Mouse (Mus musculus) heart, embryonic 13.5 days (tissue): ENCODE measurements around the gene Ttc7b. TPM values are rescaled to one million over a fixed set of nuclear protein-coding genes. Genes with fewer than 3 reads are reported as not detected.
A peak's percentile ranks its signal among the peaks of the same experiment; 100 is the strongest.

Experiments
- ATAC-seq: fragments of 200-750 bp; cut with Nextera tagmentation; 2 replicates; pipeline ENCODE4 v1.8.0; 2017; ENCODE audit warnings: moderate TSS enrichment; ENCODE audit not compliant: insufficient number of reproducible peaks, low FRiP score, low TSS enrichment; ENCODE audit errors: extremely low read depth
- H3K27ac ChIP-seq: fragments of 300-500 bp; sonication (generic); replicated peaks from 2 replicates; pipeline ENCODE4 v1.5.1; 2015; ENCODE audit warnings: moderate library complexity, mild to moderate bottlenecking, inconsistent platforms
- H3K27me3 ChIP-seq: fragments of 300-500 bp; sonication (generic); replicated peaks from 2 replicates; pipeline ENCODE4 v1.6.1; 2015; ENCODE audit warnings: mild to moderate bottlenecking, inconsistent platforms
- H3K36me3 ChIP-seq: fragments of 300-500 bp; sonication (generic); 2 replicates; pipeline ENCODE4 v1.6.1; 2015; ENCODE audit warnings: mild to moderate bottlenecking, inconsistent platforms
- H3K4me1 ChIP-seq: fragments of 300-500 bp; sonication (generic); 2 replicates; pipeline ENCODE4 v1.6.1; 2015; ENCODE audit warnings: inconsistent platforms
- H3K4me2 ChIP-seq: fragments of 300-500 bp; sonication (generic); 2 replicates; pipeline ENCODE4 v1.6.1; 2015; ENCODE audit warnings: inconsistent platforms, mild to moderate bottlenecking, moderate library complexity
- H3K4me3 ChIP-seq: fragments of 300-500 bp; sonication (generic); 2 replicates; pipeline ENCODE4 v1.5.1; 2015; ENCODE audit warnings: moderate library complexity, mild to moderate bottlenecking, inconsistent platforms
- H3K9ac ChIP-seq: fragments of 300-500 bp; sonication (generic); 2 replicates; pipeline ENCODE4 v1.6.1; 2015; ENCODE audit warnings: inconsistent platforms, mild to moderate bottlenecking, moderate library complexity
- H3K9me3 ChIP-seq: fragments of 300-500 bp; sonication (generic); 2 replicates; pipeline ENCODE4 v1.6.1; 2016; ENCODE audit warnings: inconsistent platforms
- WGBS: fragments of 180-500 bp; shearing (Covaris S2); methylation state at CpG from one replicate; pipeline ENCODE4 v1.1.7; 2015; ENCODE audit warnings: mixed read lengths; 5-methylcytosine and 5-hydroxymethylcytosine counted together
- polyA plus RNA-seq: library from polyadenylated mRNA; unstranded; fragments of >200 nt; fragmentation: Nextera tagmentation; extraction: Ambion mirVana; gene quantifications from 2 replicates; pipeline ENCODE4 v1.2.1, GENCODE M21; 2015

Ttc7b gene
- polyA plus RNA-seq, 1 experiment from 2014 or later: 6.5 TPM

DNA sequence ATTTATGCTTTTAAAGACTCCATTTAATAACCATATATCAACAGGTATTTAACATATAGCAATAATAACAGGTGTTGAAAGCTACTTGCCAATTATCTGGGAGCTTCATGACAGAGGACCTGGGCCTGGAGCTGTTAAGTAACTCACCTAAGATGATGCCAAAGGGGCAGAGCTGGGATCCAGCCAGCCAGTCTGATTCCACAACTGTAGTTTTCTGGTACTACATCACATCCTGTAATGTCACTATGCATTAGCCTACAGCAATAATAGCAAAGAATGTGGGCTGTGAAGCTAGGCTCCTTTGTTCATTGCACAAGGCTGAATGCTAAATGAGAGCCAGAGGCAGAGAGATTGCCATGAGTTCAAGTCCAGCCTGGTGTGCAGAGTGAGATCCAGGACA lies 44.3 kb downstream of the Ttc7b start:
- H3K4me1 ChIP-seq: peaks cover 36% of the 10 kb centered on the region
- no peak overlapping the region for H3K27ac ChIP-seq
- H3K36me3 ChIP-seq: peaks cover 8% of the 10 kb centered on the region; the same call in 1 of the 2 replicates
- ATAC-seq: no peak
- H3K9me3 ChIP-seq: no peaks in the 10 kb centered on the region
- H3K27me3 ChIP-seq: no peaks in the 10 kb centered on the region
- no peak overlapping the region for H3K9ac ChIP-seq
- H3K4me3 ChIP-seq: no peak overlapping the region
- no peak overlapping the region for H3K4me2 ChIP-seq

DNA sequence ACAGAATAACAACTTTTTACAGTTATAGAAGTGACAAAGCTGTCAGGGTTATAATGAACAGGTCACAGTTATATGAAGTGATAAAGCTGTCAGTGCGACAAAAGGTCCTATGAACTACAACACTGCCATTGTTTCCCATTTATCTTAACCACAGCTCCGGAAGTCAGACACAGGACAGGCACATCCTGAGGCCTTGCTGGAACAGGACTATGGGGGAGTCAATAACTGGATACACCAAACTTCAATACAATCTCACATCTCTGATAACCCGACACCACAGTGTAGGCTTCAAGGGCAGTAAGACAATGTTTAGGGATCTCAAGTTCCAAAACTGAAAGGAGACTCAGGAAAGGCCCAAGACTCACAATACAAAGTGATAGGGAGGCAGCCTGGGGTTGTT lies 45.1 kb downstream of the Ttc7b start:
- no peak overlapping the region for H3K4me3 ChIP-seq
- H3K4me1 ChIP-seq: peaks cover 35% of the 10 kb centered on the region
- no peak for ATAC-seq
- no peaks in the 10 kb centered on the region for H3K9me3 ChIP-seq
- 50% methylated on average over 3 of the region's 3 CpGs for WGBS
- no peak overlapping the region for H3K9ac ChIP-seq
- H3K36me3 ChIP-seq: peaks cover 6% of the 10 kb centered on the region; the same call in 1 of the 2 replicates
- no peaks in the 10 kb centered on the region for H3K27me3 ChIP-seq
- H3K4me2 ChIP-seq: no peak overlapping the region
- peak overlapping the region; percentile 62; the same call in 1 of the 2 replicates for H3K27ac ChIP-seq

GRCm38 (mm10) chr12:100474661-100475321 lies 45.8 kb downstream of the Ttc7b start:
- 73% methylated on average over 3 of the region's 3 CpGs for WGBS
- Histone ChIP-seq H3K4me3 (no peak overlapping the region), H3K27ac (no peak overlapping the region; the same call in 1 of the 2 replicates), H3K9me3 (no peaks in the 10 kb centered on the region), H3K4me1 (peaks cover 28% of the 10 kb centered on the region), H3K4me2 (no peak overlapping the region), H3K36me3 (peaks cover 10% of the 10 kb centered on the region; the same call in 1 of the 2 replicates), H3K27me3 (no peaks in the 10 kb centered on the region), H3K9ac (no peak overlapping the region)
- ATAC-seq: no peak

DNA sequence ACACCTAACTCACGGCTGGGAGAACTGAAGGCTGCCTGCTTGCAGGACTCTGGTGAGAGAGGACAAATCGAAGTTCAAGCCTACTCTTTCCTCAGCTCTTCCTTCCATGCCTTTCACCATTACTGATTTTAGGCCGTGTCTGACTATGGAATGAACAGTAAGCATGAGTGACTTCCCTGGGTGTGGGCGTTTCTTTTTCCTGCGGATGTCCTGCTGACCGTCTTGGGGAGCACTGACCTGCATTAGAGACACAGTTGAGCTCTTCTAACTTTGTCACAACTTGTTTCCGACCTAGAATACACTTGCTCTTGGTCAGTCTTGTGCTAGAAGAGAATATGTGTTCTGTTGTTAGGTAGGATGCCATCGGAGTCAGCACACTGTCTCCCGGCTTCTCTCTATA lies 50.3 kb downstream of the Ttc7b start:
- no peak overlapping the region for H3K9ac ChIP-seq
- H3K27ac ChIP-seq: no peak overlapping the region
- no peak overlapping the region for H3K4me3 ChIP-seq
- 73% methylated on average over 9 of the region's 9 CpGs for WGBS
- H3K9me3 ChIP-seq: no peaks in the 10 kb centered on the region
- H3K4me1 ChIP-seq: peaks cover 11% of the 10 kb centered on the region
- H3K36me3 ChIP-seq: peaks cover 20% of the 10 kb centered on the region
- H3K27me3 ChIP-seq: no peaks in the 10 kb centered on the region
- no peak overlapping the region for H3K4me2 ChIP-seq
- no peak for ATAC-seq

- no peak for ATAC-seq
- no peak overlapping the region for H3K4me3 ChIP-seq
- peaks cover 8% of the 10 kb centered on the region for H3K4me1 ChIP-seq
- no peak overlapping the region for H3K27ac ChIP-seq
- H3K9ac ChIP-seq: no peak overlapping the region
- H3K9me3 ChIP-seq: no peaks in the 10 kb centered on the region
- WGBS: 72% methylated on average over 7 of the region's 7 CpGs
- peaks cover 22% of the 10 kb centered on the region for H3K36me3 ChIP-seq
- no peak overlapping the region for H3K4me2 ChIP-seq
- H3K27me3 ChIP-seq: no peaks in the 10 kb centered on the region
These were observed 50.9 kb downstream of the Ttc7b start for GRCm38 (mm10) chr12:100469503-100470293.

DNA sequence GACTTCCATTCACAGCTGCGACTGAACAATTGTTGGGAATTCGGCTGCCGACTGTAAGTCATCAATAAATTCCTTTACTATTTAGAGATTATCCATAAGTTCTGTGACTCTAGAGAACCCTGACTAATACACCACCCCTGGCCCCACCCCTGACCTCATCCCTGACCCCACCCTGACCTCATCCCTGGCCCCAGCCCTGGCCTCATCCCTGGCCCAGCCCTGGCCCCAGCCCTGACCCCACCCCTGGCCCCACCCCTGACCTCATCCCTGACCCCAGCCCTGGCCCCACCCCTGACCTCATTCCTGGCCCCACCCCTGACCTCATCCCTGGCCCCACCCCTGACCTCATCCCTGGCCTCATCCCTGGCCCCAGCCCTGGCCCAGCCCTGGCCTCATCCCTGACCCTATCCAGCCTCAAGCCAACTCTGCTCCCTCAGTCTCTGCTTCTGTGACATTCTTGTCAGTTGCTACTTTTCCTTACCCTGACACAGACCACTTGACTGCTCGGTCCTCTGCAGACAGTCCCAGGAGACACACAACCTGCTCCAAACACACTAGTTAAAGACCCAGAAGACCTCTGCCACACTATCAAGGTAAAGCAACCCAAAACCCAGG lies 55.4 kb downstream of the Ttc7b start:
- 83% methylated on average over 2 of the region's 4 CpGs for WGBS
- Histone ChIP-seq H3K27me3 (no peaks in the 10 kb centered on the region), H3K36me3 (peaks cover 20% of the 10 kb centered on the region), H3K27ac (no peak overlapping the region), H3K9me3 (no peaks in the 10 kb centered on the region), H3K4me2 (no peak overlapping the region), H3K4me1 (peaks cover 8% of the 10 kb centered on the region), H3K4me3 (no peak overlapping the region), H3K9ac (no peak overlapping the region)
- ATAC-seq: no peak; the same call in 1 of the 2 replicates

- H3K4me3 ChIP-seq: no peak overlapping the region
- H3K9ac ChIP-seq: no peak overlapping the region
- WGBS: 85% methylated on average over 7 of the region's 7 CpGs
- peaks cover 21% of the 10 kb centered on the region for H3K4me1 ChIP-seq
- H3K4me2 ChIP-seq: no peak overlapping the region
- no peaks in the 10 kb centered on the region for H3K9me3 ChIP-seq
- no peaks in the 10 kb centered on the region for H3K27me3 ChIP-seq
- H3K27ac ChIP-seq: no peak overlapping the region
- ATAC-seq: no peak
- H3K36me3 ChIP-seq: peaks cover 5% of the 10 kb centered on the region; the same call in 1 of the 2 replicates
These were observed 62.9 kb downstream of the Ttc7b start for GRCm38 (mm10) chr12:100457701-100458100.

DNA sequence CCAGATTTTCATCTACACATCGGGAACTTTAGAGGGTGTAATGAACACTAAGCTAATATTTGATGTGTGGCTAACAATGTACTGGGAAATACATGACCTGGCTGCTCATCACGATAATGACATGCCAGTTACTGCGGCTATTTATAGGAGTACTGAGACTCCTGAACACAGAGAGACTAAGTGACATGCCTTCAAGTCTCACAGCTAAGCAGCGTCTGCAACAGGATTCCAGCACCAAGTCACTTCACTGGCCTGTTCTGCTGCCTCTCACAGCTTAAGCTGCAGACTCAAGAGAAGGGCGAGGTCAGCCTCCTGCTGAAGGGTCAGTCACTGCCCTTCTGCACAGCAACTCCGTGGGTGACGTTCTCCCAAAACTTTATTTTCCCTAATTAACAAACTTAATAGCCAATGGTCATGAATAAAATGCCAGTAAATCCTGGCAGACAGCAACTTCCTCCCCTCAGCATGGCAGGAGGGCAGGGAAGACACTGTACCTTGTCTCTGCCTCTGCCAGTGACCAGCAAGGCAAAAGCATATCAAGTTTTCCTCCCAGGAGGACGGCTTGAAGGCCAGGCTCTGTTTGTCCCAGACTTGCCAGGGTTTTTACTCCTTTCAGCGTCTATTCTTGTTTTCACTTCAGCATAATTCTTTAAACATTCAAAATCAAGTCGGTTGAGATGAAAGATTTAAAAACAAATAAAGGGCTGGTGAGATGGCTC lies 64.2 kb downstream of the Ttc7b start:
- H3K9ac ChIP-seq: peak overlapping the region; percentile 59
- peak overlapping the region; percentile 32 for H3K4me2 ChIP-seq
- no peaks in the 10 kb centered on the region for H3K9me3 ChIP-seq
- H3K27me3 ChIP-seq: no peaks in the 10 kb centered on the region
- no peak overlapping the region for H3K4me3 ChIP-seq
- peaks cover 13% of the 10 kb centered on the region; the same call in 1 of the 2 replicates for H3K36me3 ChIP-seq
- peak overlapping the region; percentile 94 for H3K27ac ChIP-seq
- H3K4me1 ChIP-seq: peaks cover 21% of the 10 kb centered on the region
- 46% methylated on average over 10 of the region's 10 CpGs for WGBS
- no peak for ATAC-seq

DNA sequence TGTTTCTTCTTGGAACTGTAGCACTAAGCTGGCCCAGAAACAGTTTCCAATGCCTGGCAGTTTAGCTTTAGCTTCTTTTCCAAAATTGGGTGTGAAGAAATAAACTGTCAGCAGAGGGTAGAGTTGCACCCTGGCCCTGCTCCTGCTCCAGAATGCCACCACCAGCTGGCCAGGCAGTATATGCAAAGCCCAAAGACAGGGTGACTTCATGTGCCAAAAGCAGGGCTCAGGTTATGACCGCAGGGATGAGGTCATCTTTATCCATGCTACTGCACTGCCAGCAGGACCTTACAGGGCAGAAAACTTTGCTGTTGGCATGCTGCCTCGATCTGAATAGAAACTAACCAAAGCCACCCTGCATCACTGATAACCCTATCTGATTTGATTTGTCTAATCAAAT lies 65.2 kb downstream of the Ttc7b start:
- no peak overlapping the region for H3K4me3 ChIP-seq
- peak overlapping the region; percentile 94 for H3K27ac ChIP-seq
- H3K36me3 ChIP-seq: peaks cover 13% of the 10 kb centered on the region; the same call in 1 of the 2 replicates
- no peaks in the 10 kb centered on the region for H3K27me3 ChIP-seq
- H3K9ac ChIP-seq: no peak overlapping the region; the same call in 1 of the 2 replicates
- 35% methylated on average over 2 of the region's 2 CpGs for WGBS
- peaks cover 21% of the 10 kb centered on the region for H3K4me1 ChIP-seq
- H3K4me2 ChIP-seq: peak overlapping the region; percentile 32; the same call in 1 of the 2 replicates
- no peak; the same call in 1 of the 2 replicates for ATAC-seq
- no peaks in the 10 kb centered on the region for H3K9me3 ChIP-seq

- Histone ChIP-seq H3K4me1 (peaks cover 37% of the 10 kb centered on the region), H3K27ac (no peak overlapping the region), H3K9ac (no peak overlapping the region), H3K4me2 (no peak overlapping the region), H3K36me3 (peaks cover 33% of the 10 kb centered on the region), H3K27me3 (no peaks in the 10 kb centered on the region), H3K4me3 (no peak overlapping the region), H3K9me3 (no peaks in the 10 kb centered on the region)
- 75% methylated on average over 12 of the region's 12 CpGs for WGBS
- ATAC-seq: no peak
These were observed 72.8 kb downstream of the Ttc7b start for GRCm38 (mm10) chr12:100447701-100448277.
